Mouse (Mus musculus): ENCODE measurements at regions not wholly inside any gene's neighbourhood (a gene's known extent, or its start where the extent isn't known, plus 50 kb on each side); places are given as distances from the start of the nearest gene placed in this dataset.

DNA sequence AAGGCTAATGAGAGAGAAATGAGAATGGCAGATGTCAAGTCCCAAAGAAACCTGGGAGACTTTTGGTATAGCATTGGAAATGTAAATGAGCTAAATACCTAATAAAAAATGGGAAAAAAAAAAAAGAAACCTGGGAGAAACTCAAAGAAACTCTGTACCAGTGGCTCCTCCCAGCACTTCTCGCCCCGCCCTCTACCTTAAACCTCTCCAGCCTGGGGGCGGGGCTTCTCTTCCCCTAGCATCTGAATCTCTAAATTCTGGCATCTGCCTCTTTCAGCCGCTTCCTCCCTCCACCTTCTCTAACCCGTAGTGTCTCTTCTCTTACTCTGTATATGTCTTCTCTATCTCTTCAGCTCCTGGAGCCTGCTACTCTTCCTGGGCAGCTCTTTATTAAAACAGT is 53.2 kb downstream of the Gpr6 start:
- DNase-seq, result no peak

DNA sequence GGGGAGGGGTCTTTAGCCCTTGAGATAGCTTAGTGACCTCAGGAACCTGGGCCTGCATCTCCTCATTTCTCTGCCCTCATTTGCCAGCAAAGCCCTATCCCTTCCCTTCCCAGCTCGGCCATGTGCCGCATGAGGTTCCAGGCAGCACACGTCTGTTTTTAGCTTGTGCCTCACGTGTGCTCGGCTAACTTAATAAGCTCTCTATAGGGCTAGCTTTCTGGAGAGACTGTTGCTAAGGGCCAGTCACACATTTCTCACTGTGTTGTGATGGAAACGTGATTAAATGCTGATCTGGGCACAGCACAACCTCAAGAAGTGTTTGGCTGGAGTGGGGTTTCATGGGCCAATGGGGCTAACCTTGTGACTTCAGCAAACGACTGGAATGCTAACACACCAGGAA is 55.5 kb downstream of the Gpr6 start:
- no peak for DNase-seq

DNA sequence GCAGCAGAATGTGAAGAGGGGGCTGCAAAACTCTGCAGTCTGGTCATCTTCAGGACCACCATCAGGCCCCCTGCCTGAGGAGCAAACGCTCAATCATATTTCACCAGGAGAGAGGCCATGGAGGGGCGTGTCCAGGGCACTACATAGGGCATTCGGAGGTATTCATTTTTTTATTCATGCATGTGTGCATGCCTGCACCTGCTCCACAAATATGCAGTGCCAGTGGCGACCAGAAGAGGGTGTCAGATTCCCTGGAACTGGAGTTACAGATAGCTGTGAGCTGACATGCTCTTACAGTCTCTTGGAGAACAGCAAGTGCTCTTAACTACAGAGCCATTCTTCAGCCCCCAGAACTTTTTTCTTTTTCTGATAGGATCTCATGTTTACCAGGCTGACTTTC is 56.4 kb downstream of the Gpr6 start:
- peak; percentile 66 for DNase-seq

DNA sequence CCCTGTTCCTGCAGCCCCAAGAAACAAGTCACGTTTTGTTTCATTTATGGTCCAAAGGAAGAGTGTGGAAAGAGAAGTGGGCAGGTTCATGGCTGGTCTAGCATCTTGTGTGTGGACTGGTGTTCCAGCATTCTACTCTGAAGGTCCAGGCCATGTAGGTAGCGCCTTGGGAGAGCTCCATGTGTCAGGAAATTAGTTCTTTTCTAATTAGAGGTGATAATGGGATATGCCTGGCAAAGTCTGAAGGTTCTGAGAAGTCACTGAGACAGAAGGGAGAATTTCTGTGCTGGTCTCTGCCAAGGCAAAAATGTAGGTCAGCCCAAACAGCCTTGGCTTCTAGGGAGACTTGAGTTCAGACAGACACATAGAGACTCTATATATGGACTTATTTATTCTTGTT is 61.5 kb downstream of the Gpr6 start:
- DNase-seq, result no peak

DNA sequence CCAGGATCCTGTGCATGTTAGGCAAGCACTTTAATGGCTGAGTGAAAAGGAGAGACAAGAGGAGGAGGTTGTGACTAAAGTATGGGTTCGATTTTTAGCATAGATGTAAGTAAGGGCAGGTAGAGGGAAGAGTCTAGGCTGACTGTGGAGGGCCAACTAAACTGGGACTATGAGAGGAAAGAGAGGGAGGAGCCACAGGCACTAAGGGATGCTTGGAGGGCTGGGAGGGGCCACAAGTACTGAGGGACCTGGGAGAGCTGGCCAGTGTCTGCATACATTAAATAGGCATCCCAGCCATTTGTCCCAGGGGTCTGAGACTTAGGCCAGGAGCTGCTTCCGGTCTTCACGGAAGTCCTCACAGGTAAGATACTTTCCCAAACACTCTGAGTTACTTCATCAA is 64.2 kb downstream of the Gpr6 start:
- no peak for DNase-seq

DNA sequence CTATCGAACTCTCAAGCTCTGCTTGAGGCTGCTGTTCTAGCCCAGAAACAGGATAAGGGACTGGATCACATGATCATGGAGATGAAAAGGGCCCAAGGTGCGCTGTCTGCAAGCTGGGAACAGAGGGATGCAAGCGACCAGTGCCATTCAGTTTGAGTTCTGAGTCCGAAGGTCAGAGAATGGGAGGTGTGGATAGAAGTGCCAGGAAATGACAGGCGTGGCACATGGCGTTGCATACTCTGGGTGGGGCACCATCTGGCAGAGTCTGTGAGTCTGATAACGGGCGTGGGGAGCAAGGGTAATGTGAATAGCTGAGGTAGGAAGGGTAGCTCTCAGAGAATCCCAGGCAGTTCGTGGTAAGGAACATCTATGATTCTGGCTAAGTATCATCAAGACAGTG is 65.5 kb downstream of the Gpr6 start:
- DNase-seq, result no peak

DNA sequence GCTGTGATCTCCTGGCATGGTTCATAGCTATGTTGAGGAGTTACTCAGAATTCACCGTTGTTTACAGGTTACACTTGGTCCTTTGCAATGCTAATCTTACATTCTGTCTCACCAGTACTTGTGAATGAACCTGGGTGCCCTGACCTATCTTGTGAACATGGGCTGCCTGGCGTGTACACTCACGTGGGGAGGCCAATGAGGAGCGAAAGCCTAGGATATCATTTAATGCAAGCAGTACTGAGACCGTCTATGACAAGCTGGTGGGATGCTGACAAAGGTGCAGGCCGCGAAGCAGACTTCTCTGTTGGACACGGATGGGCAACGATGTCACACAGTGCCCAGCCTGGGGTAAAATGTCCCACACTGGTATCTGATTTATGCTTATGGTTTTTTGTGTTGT is 66.3 kb downstream of the Gpr6 start:
- no peak for DNase-seq

DNA sequence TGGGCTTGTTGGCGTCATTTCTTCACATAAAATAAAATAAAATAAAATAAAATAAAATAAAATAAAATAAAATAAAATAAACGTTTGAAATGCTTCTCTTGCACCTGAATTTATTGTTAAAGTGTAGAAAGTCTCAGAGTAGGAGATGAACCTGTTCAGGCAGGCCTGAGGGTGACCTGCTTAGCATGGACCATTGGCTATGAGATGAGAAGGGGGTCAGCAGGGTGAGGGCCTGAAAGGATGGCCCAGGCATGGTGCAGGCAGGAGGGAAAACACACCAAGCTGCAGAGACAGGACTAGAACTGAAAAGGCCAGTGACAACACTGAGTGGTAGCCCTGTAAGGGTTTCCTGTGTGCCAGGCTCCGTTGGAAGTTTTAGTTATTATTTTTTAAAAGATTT is 67.3 kb downstream of the Gpr6 start:
- no peak for DNase-seq

DNA sequence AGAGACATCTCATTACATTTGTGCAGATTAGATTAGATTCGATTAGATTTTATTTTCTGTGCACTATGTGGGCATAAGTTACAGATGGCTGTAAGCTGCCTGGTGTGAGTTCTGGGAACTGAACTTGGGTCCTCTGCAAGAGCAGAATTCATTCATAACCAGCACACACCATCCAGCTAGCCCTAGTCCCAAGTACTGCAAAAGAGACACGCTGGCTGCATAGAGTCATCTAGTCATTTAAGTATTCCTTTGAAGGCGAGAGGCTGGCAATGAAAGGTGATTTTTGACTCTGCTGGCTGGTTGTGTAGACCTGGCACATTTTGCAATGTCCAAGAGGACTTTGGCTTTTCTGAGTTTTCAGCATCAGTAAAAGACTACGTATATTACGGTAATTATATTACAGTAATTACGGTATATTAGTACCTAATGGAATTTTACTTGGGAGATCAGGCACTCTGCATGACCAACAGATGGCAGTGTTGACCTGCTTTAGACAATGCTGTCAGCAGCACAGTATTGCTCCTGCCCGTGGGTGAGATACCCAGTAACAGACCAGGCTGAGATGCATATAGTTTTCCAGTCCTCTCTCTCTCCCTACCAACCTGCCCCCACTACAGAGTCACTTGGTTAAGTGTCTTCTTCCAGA is 67.9 kb downstream of the Gpr6 start:
- DNase-seq, result peak; percentile 83

DNA sequence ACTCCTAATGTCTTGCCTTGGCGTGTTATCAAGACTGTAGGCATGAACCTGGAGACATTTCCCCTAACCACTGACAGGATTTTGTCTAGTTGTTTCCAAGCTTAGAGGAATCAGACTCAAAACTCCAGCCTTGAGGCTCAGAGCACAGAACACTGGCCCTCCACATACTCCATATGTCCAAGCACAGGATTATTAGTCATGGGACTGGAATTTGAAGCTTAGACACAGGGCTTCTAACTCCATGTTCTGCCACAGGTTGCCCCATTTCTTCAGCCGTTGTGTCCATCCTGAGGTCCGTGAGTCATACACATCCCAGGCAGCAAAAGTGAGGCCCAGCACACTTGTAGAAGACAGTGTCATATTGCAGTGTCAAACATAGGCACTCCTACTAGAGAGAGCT is 68.9 kb downstream of the Gpr6 start:
- no peak for DNase-seq

DNA sequence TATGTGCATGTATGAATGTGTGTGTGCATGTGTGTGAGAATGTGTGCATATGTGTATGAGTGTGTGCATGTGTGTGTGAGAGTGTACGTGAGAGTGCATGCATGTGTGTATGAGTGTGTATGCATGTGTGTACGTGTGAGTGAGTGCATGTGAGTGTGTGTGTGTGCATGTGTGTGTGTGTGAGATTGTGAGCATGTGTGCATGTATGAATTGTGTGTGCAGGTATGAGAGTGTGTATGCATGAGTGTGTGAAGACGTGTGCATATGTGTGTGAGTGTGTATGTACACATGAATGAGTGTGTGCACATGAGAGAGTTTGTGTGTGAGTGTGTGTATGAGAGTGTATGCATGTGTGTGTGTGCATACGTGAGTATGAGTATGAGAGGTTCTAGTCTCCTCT is 71.1 kb downstream of the Gpr6 start:
- DNase-seq, result no peak

DNA sequence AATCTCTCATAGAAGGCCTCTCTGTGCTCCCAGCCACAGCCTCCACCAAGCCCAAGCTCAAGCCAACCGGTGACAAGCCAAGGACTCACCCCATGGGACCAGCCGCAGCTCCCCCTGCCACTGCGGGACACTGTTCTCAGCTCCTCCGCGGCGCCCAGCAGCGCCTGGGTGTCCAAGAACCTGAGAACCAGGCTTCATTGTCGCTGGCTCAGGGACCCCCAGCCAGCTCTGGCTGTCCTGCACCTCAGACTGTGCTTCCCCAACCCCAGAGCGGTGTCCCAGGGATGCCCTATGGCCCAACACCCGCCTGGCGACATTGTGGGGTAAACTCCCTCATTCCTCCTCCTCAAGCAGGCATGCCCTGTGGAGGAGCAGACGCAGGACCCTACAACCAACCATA is 72.6 kb downstream of the Gpr6 start:
- DNase-seq, result no peak

DNA sequence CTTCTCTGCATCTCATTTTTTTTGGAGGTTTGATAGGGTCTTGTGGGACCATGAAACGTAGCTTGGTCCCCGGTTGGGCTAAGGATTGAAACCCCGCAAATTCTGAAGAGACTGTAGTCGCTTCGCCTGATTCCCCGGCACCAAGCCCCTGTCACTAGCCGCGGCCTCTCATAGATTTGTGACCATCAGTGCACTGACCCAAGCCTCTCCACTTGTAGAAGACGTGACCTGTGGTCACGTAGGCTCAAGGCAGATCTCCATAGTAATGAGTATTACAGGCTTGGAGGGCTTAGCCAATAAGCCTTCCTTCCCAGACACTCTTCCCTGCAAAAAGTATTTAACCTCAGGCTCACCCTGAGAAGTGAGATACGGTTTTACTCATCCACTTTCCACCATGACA is 73.3 kb downstream of the Gpr6 start:
- no peak for DNase-seq

DNA sequence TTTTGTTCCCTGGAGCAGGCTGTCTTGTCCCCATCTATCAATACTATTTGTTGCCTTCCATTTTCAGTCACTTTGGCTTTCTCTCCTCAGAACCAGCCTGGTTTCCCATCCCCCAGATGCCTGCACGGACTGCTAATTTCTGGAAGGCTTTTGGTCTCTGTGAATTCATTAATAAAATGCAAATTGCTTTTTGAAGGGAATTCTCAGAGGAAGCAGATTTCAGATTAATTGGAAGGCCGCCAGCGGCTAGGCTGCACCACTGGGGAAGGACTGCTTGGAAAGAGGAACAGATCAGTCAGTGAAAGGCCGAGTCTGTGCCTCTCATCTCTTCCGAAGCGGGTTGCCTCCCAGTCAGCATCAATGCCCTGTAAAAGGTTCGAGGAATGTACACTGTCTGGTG is 73.8 kb downstream of the Gpr6 start:
- DNase-seq, result peak; percentile 69

DNA sequence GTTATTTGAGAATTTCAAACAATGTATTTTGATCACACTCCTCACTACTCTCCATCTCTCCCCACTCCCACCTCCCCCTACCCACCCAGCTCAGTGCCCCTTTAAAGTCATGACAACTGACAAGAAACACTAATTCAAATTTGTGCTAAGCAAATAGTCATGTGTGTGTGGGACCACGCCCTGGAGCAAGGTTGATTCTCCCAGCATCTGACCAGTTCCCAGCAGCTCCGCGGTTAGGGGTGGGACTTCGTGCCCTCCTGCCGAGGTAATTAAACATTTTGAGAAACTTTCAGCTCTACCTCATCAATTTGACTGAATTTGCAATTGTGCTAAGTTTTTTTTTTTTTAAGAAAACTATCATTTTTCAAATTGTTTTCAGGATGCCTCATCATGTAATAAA is 74.5 kb downstream of the Gpr6 start:
- DNase-seq, result no peak

All from kidney, postnatal 10 days (tissue).